Mouse (Mus musculus) thymus, postnatal 4 days (tissue): Measurements from ENCODE around the gene Tmem246.
"Not testable (repeated sequence)": the region's sequence is repeated elsewhere in the genome, so short reads cannot be mapped to it uniquely, and the experiment has no call there.

Experiments used
- DNase-seq: peaks from one replicate; pipeline ENCODE4 v3.0.0; 2021

Gene Tmem246

GRCm38 (mm10) chr4:49597183-49598100 lies at the start of gene Tmem246:
Tmem246 (minus strand) TSS chr4:49597876.
- DNase-seq = peak; percentile 38

GRCm38 (mm10) chr4:49639913-49640312 lies 42.2 kb upstream of the Tmem246 start:
- DNase-seq = no peak

GRCm38 (mm10) chr4:49637821-49638220 lies 40.1 kb upstream of the Tmem246 start:
- no peak for DNase-seq

DNA sequence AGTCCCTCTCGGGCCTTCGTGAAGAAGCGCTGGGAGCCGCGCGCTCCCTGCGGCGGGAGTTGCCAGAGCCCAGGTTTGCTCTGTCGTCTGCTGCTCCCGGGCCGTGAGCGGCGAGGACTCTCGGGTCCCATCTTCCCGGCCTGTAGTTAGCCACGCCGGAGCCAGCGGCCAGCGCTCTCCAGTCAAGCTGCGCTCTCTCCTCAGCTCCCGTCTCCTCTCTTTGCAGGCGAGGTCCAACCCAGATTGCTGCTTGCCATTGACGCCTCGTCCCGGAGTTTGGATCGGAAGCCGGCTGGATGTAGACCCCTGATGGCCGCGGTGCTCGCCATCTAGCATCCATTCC lies 34.4 kb upstream of the Tmem246 start:
- DNase-seq = no peak

DNA sequence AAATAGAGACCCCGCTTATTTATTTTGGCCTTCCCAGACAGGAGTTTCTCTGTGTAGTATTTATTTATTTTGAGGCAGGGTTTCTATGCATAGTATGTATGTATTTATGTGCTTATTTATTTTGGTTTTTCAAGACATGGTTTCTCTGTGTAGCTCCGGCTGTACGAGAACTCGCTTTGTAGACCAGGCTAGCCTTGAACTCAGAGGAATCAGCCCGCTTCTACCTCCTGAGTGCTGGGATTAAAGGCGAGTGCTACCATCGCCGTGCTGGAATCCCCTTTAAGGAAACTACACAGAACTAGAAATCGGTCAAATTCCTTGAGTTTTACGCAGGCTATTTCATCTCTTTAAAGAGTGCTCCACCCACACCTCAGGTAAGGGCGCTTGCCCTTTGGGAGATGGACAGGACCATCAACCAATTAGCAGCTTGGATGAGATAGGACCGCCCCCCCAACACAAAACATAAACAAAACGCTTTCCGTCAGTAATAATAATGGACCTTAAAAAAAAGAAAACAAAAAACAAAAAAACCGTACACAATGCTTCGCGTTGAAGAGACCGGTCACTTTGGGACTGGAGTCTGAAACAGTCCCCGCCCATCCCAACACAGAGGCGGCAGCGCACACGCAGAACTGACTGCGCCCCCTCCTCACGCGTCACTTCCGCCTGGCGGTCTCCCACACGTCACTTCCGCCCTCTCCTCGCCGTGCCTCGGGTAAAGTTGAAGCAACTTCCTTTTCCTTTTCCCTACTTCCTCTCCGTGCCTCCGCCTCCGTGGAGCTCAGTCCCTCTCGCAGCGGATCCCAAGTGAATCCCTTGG lies 33.9 kb upstream of the Tmem246 start, which contains the start of gene Rnf20:
Gene Rnf20 (plus strand): TSS at position 688 of the 820 bp plus-strand sequence.
- DNase-seq = peak; percentile 95

DNA sequence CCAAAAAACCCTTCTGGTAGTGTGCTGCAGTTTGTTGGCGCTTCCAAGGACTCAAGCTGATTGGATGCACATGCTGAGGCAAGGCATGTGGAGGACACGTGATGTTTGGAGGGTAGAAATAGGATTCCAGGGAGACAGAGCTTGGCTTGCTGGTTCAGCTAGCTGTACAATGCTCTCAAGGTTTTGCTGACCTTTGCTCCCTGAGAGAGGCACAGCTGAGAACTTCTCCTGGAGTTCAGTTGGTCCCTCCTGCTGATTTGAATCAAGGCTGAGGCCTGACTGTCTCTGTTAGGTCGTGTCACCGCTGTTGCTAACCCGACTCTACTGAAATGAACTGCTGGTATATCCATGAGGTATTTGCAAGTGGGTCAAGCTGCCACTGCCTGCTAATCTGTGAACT lies 31.3 kb upstream of the Tmem246 start:
- no peak for DNase-seq

DNA sequence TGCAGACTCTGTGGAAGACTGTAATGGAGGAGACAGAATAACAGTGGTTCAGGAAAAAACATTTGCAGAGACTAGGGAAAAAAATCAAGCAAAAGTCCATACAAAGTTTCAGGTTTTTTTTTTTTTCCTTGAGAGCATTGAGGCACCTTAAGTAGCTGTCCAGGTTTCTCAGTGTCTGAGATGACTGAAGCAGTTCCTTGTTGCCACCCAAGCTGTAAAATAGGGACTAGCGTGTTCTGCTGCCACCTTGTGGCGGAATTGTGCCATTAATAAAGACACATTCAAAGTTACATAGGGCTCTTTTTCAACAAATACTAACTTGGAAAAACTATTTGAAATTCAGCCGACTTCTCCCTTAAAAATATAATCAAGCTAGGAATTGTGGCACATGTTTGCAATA lies 29.3 kb upstream of the Tmem246 start:
- DNase-seq = peak; percentile 83

- not testable (repeated sequence) for DNase-seq
Measured at GRCm38 (mm10) chr4:49624969-49625368, 27.3 kb upstream of the Tmem246 start.

- no peak for DNase-seq
Measured at GRCm38 (mm10) chr4:49623916-49624315, 26.2 kb upstream of the Tmem246 start.

DNA sequence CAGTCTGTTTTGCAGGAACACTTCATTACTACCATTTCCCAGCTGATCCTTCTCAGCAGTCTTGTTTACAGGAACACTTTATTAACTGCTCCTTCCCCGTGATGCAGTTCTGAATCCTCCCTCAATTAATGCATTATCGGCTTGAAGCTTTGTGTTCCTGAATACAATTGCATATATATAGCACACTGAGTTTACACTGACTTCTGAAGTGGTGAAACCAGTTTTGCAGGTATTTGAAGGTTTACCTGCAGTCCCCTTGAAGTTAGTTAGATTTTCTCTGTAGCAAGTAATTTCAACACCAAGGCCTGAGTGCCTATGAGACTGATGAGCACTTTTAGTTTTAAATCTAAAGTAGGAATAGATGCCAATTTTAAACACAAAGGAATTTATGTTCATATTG lies 24.6 kb upstream of the Tmem246 start:
- DNase-seq = no peak

DNA sequence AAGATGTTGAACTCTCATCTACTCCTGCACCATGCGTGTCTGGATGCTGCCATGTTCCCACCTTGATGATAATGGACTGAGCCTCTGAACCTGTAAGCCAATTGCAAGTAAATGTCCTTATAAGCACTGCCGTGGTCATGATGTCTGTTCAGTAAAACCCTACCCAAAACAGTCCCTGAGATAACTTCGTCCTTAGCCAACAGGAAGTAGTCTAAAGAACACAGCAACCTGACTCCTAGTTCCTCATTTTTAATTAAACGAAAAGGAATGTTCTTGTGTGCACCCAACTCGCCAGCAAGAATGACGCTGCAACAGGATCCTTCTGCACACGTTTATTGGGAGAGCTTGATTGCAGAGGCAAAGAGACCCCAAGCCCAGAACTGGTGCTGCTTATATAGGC lies 22.2 kb upstream of the Tmem246 start:
- not testable (repeated sequence) for DNase-seq

DNA sequence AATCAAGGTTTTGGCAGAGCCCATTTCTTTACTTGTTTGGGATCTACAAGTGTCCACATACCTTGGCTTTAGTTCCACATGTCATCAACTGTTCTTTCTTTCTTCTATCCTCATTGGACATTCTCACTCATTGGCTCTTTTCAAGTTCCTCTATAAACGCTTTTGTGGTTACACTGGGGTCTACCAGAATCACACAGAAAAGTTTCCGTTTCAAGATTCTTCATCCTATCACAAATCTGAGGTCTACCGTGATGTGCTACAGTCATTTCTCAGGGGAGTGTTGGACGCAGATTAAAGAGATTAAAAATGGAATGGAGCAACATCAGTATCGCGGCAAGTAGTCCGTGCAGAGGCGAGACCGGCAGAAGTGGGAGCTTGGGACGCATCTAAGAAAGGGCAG lies 19.2 kb upstream of the Tmem246 start:
- DNase-seq = no peak

DNA sequence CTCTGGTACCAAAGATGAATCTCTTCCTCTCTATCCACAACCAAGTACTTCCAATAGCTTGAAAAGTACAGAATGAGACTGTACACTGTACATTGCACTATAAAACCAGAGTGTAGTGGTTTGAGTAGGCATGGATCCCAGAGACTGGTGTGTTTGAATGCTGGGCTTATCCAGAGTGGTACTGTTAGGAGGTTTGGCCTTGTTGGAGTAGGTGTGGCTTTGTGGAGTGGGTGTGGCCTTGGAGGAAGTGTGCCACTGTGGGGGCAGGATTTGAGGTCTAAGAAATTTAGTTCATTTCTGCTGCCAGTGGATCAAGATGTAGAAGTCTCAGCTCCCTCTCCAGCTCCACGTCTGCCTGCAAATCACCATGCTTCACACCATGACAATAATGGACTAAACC lies 7.8 kb upstream of the Tmem246 start:
- no peak for DNase-seq

GRCm38 (mm10) chr4:49604616-49605015 lies 6.9 kb upstream of the Tmem246 start:
- no peak for DNase-seq

DNA sequence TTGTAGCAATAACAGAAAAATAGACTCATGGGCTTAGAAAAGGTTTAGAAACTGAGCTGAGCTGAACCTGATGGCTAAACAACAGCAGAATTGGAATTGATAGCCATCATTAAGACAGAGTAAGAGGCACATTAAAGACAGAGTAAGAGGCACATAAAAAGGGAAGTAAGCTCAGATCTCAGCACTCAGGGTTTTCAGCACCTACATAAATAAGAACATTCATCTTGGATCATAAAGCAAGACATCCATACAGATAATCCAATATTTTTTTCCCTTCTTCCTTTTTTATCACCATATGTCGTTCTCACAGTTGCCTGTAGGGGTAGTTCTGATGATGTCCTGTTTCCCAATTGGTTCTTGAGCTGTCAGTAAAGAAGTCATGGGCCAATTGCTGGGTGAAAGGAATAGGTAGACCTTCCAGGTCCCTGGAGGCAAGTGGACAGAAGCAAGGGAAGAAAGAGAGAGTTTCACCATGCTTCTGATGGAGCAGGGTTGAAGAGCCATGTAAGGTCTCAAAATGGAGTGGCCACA lies 6.4 kb upstream of the Tmem246 start:
- no peak for DNase-seq

GRCm38 (mm10) chr4:49603161-49603560 lies 5.5 kb upstream of the Tmem246 start:
- DNase-seq = no peak

DNA sequence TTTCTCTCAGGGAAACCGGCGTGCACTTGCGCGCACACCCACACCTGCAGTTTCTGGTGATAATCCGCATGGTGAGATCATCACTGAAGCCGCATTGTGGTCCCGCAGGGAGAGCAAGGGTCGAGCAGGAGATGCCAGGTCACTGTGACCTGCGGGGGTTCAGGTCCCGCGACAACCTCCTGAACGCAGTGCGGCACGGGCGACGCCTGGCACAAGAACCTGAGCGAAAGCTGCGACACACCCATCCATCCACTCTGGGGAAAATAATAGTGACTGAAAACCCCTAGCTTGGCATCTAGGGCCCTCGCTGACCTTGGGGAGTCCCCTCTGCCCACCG lies 862 bp downstream of the Tmem246 start:
- DNase-seq = no peak

GRCm38 (mm10) chr4:49590152-49590551 lies 7.5 kb downstream of the Tmem246 start:
- DNase-seq = no peak

- no peak for DNase-seq
Measured at GRCm38 (mm10) chr4:49586811-49587210, 10.9 kb downstream of the Tmem246 start.

DNA sequence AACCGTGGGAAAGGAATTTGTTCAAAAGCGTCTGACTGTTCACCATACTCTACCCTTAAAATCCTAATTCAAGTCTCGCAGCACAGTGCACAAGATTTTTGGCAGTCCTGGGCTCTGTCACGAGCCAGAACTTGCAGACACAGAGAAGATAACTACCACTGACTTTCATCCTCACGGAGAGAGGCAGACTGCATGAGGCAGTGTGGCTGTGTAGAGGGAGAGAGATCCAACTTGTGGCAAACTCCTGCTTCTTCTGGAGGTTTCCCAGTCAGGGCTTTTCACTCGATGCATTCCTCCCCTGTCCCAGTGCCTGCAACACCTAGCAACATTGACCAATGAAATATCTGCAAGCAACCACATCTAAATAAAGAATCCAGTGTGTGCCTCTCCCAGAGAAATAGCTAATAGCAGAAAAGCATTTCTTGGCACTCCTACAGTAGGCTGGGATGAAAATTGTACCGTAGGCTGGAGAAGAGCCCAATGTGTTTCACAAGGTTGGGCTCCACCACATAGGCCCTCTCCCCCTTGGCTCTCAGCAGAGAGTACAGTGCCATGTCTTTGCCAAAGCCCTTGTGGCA lies 12.1 kb downstream of the Tmem246 start:
- DNase-seq = no peak

DNA sequence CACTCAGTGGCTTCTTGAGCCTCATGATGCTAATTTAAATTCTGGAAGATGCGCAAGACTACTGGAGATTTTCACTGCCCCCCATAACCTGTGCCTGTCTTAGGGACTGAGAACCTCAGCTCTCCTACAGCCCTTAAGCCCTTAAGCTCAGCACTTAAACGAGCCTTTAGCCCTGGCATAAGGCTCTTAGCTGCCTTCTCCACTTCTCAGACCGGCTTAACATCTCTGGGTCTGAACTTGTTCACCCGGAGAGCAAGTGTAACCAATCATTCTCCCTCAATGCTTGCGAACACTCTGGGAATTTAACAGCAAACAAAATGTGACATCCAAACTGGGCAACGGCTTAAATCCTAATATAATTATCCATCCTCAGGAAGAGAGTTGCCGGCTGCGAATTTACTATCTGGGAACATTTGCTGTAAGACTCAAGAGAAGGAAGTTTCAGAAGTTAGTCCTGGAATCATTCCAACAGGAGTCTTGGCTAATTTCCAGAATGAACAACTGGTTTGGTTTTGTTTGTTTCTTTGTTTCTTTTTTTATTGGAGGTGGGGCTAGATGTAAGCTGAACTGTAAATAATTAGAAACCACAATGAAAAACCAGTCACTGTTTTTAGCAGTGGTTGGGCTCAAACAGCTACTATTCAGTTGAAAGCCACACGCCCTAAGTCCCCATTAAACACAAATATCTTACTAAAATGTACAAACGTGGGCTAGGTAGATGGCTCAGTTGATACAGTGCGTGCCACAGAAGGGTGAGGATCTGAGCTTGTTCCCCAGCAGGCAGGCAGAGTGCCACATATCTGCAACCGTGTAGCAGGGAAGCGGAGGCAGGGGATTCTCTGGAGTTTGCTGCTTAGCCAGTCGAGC lies 13.5 kb downstream of the Tmem246 start:
- DNase-seq = no peak

GRCm38 (mm10) chr4:49581256-49581655 lies 16.4 kb downstream of the Tmem246 start:
- DNase-seq = no peak
